Mouse (Mus musculus): ENCODE results near the gene B3gat2.
A peak's percentile ranks its signal among the peaks of the same experiment; 100 is the strongest.

The B3gat2 gene

GRCm38 (mm10) chr1:23834819-23835218, 73.3 kb downstream of the B3gat2 start:
- DNase-seq (ENCODE audit: low read depth, low spot score) = no peak

- no peak for DNase-seq (ENCODE audit: low read depth, low spot score)
Measured at GRCm38 (mm10) chr1:23836630-23837029, 75.1 kb downstream of the B3gat2 start.

- DNase-seq (ENCODE audit: low read depth, low spot score) = no peak
Measured at GRCm38 (mm10) chr1:23840924-23841323, 79.4 kb downstream of the B3gat2 start.

- DNase-seq (ENCODE audit: low read depth, low spot score) = no peak
Measured at GRCm38 (mm10) chr1:23842629-23843028, 81.1 kb downstream of the B3gat2 start.

- no peak for DNase-seq (ENCODE audit: low read depth, low spot score)
Measured at GRCm38 (mm10) chr1:23843790-23844189, 82.2 kb downstream of the B3gat2 start.

- DNase-seq (ENCODE audit: low read depth, low spot score) = no peak
Measured at GRCm38 (mm10) chr1:23845007-23845406, 83.5 kb downstream of the B3gat2 start.

- DNase-seq (ENCODE audit: low read depth, low spot score) = no peak
Measured at GRCm38 (mm10) chr1:23846044-23846680, 84.6 kb downstream of the B3gat2 start.

GRCm38 (mm10) chr1:23855623-23856022, 94.1 kb downstream of the B3gat2 start:
- DNase-seq (ENCODE audit: low read depth, low spot score) = no peak

- no peak for DNase-seq (ENCODE audit: low read depth, low spot score)
Measured at GRCm38 (mm10) chr1:23860944-23861343, 99.4 kb downstream of the B3gat2 start.

GRCm38 (mm10) chr1:23865566-23865965, 104.0 kb downstream of the B3gat2 start:
- no peak for DNase-seq (ENCODE audit: low read depth, low spot score)

- no peak for DNase-seq (ENCODE audit: low read depth, low spot score)
Measured at GRCm38 (mm10) chr1:23867350-23867862, 105.9 kb downstream of the B3gat2 start.

GRCm38 (mm10) chr1:23872194-23872593, 110.6 kb downstream of the B3gat2 start:
- DNase-seq (ENCODE audit: low read depth, low spot score) = no peak

GRCm38 (mm10) chr1:23882681-23883080, 121.1 kb downstream of the B3gat2 start:
- DNase-seq (ENCODE audit: low read depth, low spot score) = no peak

GRCm38 (mm10) chr1:23884087-23884668, 122.6 kb downstream of the B3gat2 start:
- no peak for DNase-seq (ENCODE audit: low read depth, low spot score)

- DNase-seq (ENCODE audit: low read depth, low spot score) = no peak
Measured at GRCm38 (mm10) chr1:23884914-23885313, 123.4 kb downstream of the B3gat2 start.

GRCm38 (mm10) chr1:23892072-23892471, 130.5 kb downstream of the B3gat2 start:
- peak; percentile 16 for DNase-seq (ENCODE audit: low read depth, low spot score)
